Mouse (Mus musculus) embryonic fibroblast, embryonic 13.5 days (primary cell): ENCODE results near the gene Adnp.

ENCODE experiments used
- CTCF ChIP-seq: IDR thresholded peaks from 2 replicates; pipeline ENCODE4 v1.5.1; 2011; ENCODE audit warnings: mild to moderate bottlenecking, control low read depth, low read length, moderate library complexity, borderline replicate concordance; ENCODE audit not compliant: insufficient read depth
- POLR2A ChIP-seq: IDR thresholded peaks from 2 replicates; pipeline ENCODE4 v1.6.1; 2011; ENCODE audit warnings: low read depth, mild to moderate bottlenecking, control low read depth, low read length, moderate library complexity

- TF ChIP-seq POLR2A, result peak; percentile 88
- TF ChIP-seq CTCF, result no peak
Measured at GRCm38 (mm10) chr2:168230026-168230728, 23.3 kb upstream of the Adnp start, which contains the start of the genes Gm20716, Dpm1 and Mocs3.
